Mouse (Mus musculus) hindbrain, embryonic 10.5 days (tissue): ENCODE measurements at regions not wholly inside any gene's neighbourhood (a gene's known extent, or its start where the extent isn't known, plus 50 kb on each side); places are given as distances from the start of the nearest gene placed in this dataset.
"Not testable (repeated sequence)": the region's sequence is repeated elsewhere in the genome, so short reads cannot be mapped to it uniquely, and the experiment has no call there.

Source experiments
- DNase-seq: peaks from one replicate; pipeline ENCODE4 v3.0.0-alpha.2; 2017; ENCODE audit warnings: low spot score
- H3K27ac ChIP-seq: fragments of 300-500 bp; sonication (generic); 2 replicates; pipeline ENCODE4 v1.5.1; 2016; ENCODE audit warnings: mild to moderate bottlenecking, moderate library complexity
- H3K27me3 ChIP-seq: fragments of 300-500 bp; sonication (generic); 2 replicates; pipeline ENCODE4 v1.6.1; 2016; ENCODE audit warnings: mild to moderate bottlenecking; ENCODE audit not compliant: poor library complexity, insufficient read depth, severe bottlenecking
- H3K36me3 ChIP-seq: fragments of 300-500 bp; sonication (generic); 2 replicates; pipeline ENCODE4 v1.6.1; 2016; ENCODE audit warnings: mild to moderate bottlenecking, moderate library complexity
- H3K4me1 ChIP-seq: fragments of 300-500 bp; sonication (generic); replicated peaks from 2 replicates; pipeline ENCODE4 v1.6.1; 2016; ENCODE audit warnings: mild to moderate bottlenecking
- H3K4me3 ChIP-seq: fragments of 300-500 bp; sonication (generic); 2 replicates; pipeline ENCODE4 v1.5.1; 2016; ENCODE audit warnings: mild to moderate bottlenecking, moderate library complexity
- H3K9me3 ChIP-seq: fragments of 300-500 bp; sonication (generic); 2 replicates; pipeline ENCODE4 v1.6.1; 2016; ENCODE audit warnings: mild to moderate bottlenecking, moderate library complexity
- WGBS: fragments of 180-500 bp; shearing (Covaris S2); methylation state at CpG from one replicate; pipeline ENCODE4 v1.1.7; 2016; 5-methylcytosine and 5-hydroxymethylcytosine counted together

GRCm38 (mm10) chr16:77760479-77760878 is 158.6 kb upstream of the Gm11146 start:
- H3K27ac ChIP-seq = no peak overlapping the region
- H3K4me3 ChIP-seq = no peak overlapping the region
- H3K9me3 ChIP-seq = no peaks in the 10 kb centered on the region
- 85% methylated on average over 4 of the region's 4 CpGs for WGBS
- no peaks in the 10 kb centered on the region for H3K36me3 ChIP-seq
- H3K27me3 ChIP-seq = no peaks in the 10 kb centered on the region
- H3K4me1 ChIP-seq = no peaks in the 10 kb centered on the region
- DNase-seq = no peak

- DNase-seq = no peak
- no peaks in the 10 kb centered on the region for H3K36me3 ChIP-seq
- no peaks in the 10 kb centered on the region for H3K9me3 ChIP-seq
- no peaks in the 10 kb centered on the region for H3K4me1 ChIP-seq
- no peak overlapping the region for H3K27ac ChIP-seq
- WGBS = 80% methylated on average over 10 of the region's 10 CpGs
- no peaks in the 10 kb centered on the region for H3K27me3 ChIP-seq
- no peak overlapping the region for H3K4me3 ChIP-seq
These were observed 158.1 kb upstream of the Gm11146 start for GRCm38 (mm10) chr16:77759997-77760396.

GRCm38 (mm10) chr16:77754882-77755281 is 153.0 kb upstream of the Gm11146 start:
- Histone ChIP-seq H3K27ac (no peak overlapping the region), H3K36me3 (no peaks in the 10 kb centered on the region), H3K4me3 (no peak overlapping the region), H3K4me1 (no peaks in the 10 kb centered on the region), H3K9me3 (no peaks in the 10 kb centered on the region), H3K27me3 (no peaks in the 10 kb centered on the region)
- DNase-seq = no peak
- 89% methylated on average over 6 of the region's 6 CpGs for WGBS

GRCm38 (mm10) chr16:77749474-77749873 is 147.6 kb upstream of the Gm11146 start:
- WGBS = 87% methylated on average over 2 of the region's 2 CpGs
- no peaks in the 10 kb centered on the region for H3K4me1 ChIP-seq
- DNase-seq = no peak
- H3K9me3 ChIP-seq = no peaks in the 10 kb centered on the region
- no peaks in the 10 kb centered on the region for H3K36me3 ChIP-seq
- H3K27me3 ChIP-seq = no peaks in the 10 kb centered on the region
- no peak overlapping the region for H3K27ac ChIP-seq
- H3K4me3 ChIP-seq = no peak overlapping the region

DNA sequence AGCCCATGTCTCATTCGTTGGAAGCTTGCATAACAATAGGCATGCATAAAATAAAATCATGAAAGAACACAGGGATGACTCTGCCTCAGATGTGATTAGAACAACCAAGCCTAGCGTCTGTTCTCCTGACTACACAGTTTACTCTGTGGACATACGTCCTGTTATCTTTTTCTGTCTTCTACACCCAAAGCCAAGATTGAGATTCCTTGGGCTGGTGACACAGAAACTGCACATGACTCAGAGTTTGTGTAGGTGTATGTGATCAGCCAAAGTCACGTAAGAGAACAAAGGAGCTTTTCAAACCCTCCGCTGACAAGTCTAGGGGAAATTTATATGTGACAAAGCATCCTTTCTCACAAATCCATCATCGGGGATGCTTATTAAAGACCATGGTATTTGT is 141.9 kb upstream of the Gm11146 start:
- Histone ChIP-seq H3K27ac (no peak overlapping the region), H3K36me3 (no peaks in the 10 kb centered on the region), H3K4me1 (no peaks in the 10 kb centered on the region), H3K4me3 (no peak overlapping the region), H3K27me3 (no peaks in the 10 kb centered on the region), H3K9me3 (no peaks in the 10 kb centered on the region)
- no peak for DNase-seq
- 88% methylated on average over 6 of the region's 6 CpGs for WGBS

DNA sequence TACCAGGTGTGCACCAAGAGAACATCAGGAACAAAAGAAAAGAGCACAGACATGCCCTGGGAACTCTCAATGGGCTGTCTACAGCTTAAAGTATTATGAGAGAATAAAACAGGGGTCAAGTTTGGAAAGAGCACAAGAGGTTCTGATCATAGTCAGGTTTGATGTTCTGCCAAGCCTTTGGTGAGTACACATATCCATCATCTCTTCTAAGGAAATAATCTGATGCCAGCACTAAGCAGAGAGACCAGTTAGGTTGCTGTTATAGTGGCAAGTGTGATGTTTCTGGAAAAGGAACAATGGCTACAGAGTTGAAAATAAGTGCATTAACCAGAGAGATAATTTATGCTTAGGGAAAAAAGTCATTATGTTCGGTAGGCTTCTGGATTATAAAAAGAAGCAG is 136.9 kb upstream of the Gm11146 start:
- no peak overlapping the region for H3K27ac ChIP-seq
- no peaks in the 10 kb centered on the region for H3K36me3 ChIP-seq
- no peaks in the 10 kb centered on the region for H3K9me3 ChIP-seq
- no peaks in the 10 kb centered on the region for H3K27me3 ChIP-seq
- H3K4me1 ChIP-seq = no peaks in the 10 kb centered on the region
- DNase-seq = no peak
- no peak overlapping the region for H3K4me3 ChIP-seq
- 95% methylated on average over 1 of the region's 1 CpGs for WGBS

GRCm38 (mm10) chr16:77719377-77719776 is 117.5 kb upstream of the Gm11146 start:
- no peak overlapping the region for H3K27ac ChIP-seq
- H3K27me3 ChIP-seq = no peaks in the 10 kb centered on the region
- H3K4me3 ChIP-seq = no peak overlapping the region
- H3K9me3 ChIP-seq = peaks cover 9% of the 10 kb centered on the region; the same call in 1 of the 2 replicates
- H3K36me3 ChIP-seq = no peaks in the 10 kb centered on the region
- no peaks in the 10 kb centered on the region for H3K4me1 ChIP-seq
- 94% methylated on average over 2 of the region's 2 CpGs for WGBS
- DNase-seq = no peak

- H3K27ac ChIP-seq, H3K4me1 ChIP-seq, DNase-seq, H3K9me3 ChIP-seq, H3K4me3 ChIP-seq, H3K36me3 ChIP-seq, H3K27me3 ChIP-seq: not testable (repeated sequence)
- 96% methylated on average over 3 of the region's 3 CpGs for WGBS
These were observed 115.9 kb upstream of the Gm11146 start for GRCm38 (mm10) chr16:77717766-77718165.

- H3K9me3 ChIP-seq = no peaks in the 10 kb centered on the region
- H3K4me1 ChIP-seq = no peaks in the 10 kb centered on the region
- DNase-seq = no peak
- 87% methylated on average over 6 of the region's 6 CpGs for WGBS
- H3K27ac ChIP-seq = no peak overlapping the region
- H3K36me3 ChIP-seq = no peaks in the 10 kb centered on the region
- no peak overlapping the region for H3K4me3 ChIP-seq
- no peaks in the 10 kb centered on the region for H3K27me3 ChIP-seq
These were observed 102.8 kb upstream of the Gm11146 start for GRCm38 (mm10) chr16:77704726-77705125.

GRCm38 (mm10) chr16:77695443-77695842 is 93.5 kb upstream of the Gm11146 start:
- Histone ChIP-seq H3K4me1 (no peaks in the 10 kb centered on the region), H3K9me3 (no peaks in the 10 kb centered on the region), H3K4me3 (no peak overlapping the region), H3K27me3 (no peaks in the 10 kb centered on the region), H3K36me3 (no peaks in the 10 kb centered on the region), H3K27ac (no peak overlapping the region)
- no peak for DNase-seq
- 86% methylated on average over 1 of the region's 1 CpGs for WGBS

DNA sequence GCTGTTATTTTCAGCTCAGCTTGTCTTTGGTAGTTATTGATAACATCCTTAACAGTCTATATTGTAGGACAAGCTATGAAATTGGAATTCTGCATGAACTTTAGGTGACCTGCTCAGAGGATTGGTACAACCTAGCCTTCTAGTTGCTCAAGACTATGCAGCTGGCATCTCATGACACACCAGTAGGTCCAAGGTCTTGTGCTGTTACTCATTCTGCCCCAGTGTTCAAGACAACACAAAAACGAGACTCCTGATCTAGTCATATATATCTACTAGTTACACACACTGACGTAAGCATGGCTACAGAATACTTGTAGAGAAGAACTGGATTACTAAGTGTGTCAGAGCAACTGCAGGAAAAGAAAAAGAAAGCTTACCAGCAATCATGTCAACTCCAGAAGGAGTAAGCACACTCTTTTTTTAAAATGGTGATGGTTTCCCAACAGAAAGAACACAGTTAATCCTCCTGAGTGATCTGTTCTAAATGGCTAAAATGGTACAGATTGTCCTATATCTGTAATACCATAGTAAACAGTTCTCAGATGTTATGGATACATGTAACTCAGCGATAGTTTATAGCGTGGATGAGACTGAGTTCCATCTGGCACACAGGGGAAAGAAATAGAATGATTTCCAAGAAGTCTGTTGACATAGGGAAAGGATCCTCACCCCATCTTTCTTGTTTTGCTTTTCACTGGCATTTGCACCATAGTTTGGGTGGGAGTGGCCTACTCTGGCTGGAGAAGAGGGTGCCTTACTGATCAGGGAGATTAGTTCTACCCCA is 85.4 kb upstream of the Gm11146 start:
- H3K27me3 ChIP-seq = no peaks in the 10 kb centered on the region
- no peaks in the 10 kb centered on the region; the same call in 1 of the 2 replicates for H3K36me3 ChIP-seq
- DNase-seq = no peak
- H3K27ac ChIP-seq = no peak overlapping the region
- no peaks in the 10 kb centered on the region for H3K4me1 ChIP-seq
- no peaks in the 10 kb centered on the region for H3K9me3 ChIP-seq
- 93% methylated on average over 4 of the region's 4 CpGs for WGBS
- no peak overlapping the region for H3K4me3 ChIP-seq

- Histone ChIP-seq H3K36me3 (no peaks in the 10 kb centered on the region; the same call in 1 of the 2 replicates), H3K4me3 (no peak overlapping the region), H3K27ac (no peak overlapping the region), H3K4me1 (no peaks in the 10 kb centered on the region), H3K9me3 (no peaks in the 10 kb centered on the region), H3K27me3 (no peaks in the 10 kb centered on the region)
- no peak for DNase-seq
- WGBS = 92% methylated on average over 5 of the region's 5 CpGs
These were observed 83.8 kb upstream of the Gm11146 start for GRCm38 (mm10) chr16:77685651-77686190.

DNA sequence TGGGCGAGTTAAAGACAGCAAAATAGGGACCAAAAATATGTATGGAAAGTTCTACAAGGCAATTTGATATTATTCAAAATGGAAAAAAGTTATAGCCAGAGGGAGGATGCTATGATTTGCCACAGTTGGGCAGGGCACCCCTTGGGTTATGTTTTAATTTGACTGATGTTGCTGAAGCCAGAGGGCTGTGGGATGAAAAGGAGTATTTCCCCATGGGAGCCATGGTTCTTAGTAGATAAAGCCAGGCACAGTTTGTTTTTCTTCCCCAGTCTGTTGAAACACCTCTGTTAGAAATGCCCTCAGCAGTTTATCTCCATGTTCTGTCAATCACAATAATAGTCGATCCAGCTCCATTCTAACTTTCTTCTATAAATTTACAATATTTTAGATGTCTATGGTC is 82.6 kb upstream of the Gm11146 start:
- Histone ChIP-seq H3K4me3 (no peak overlapping the region), H3K27me3 (no peaks in the 10 kb centered on the region), H3K4me1 (no peaks in the 10 kb centered on the region), H3K9me3 (no peaks in the 10 kb centered on the region), H3K27ac (no peak overlapping the region), H3K36me3 (no peaks in the 10 kb centered on the region; the same call in 1 of the 2 replicates)
- no peak for DNase-seq
- WGBS = 82% methylated on average over 2 of the region's 2 CpGs
